Comparison of ENCODE assay signal across 8 mouse cellular contexts in genomic region chr4:109173775-109174440, GRCm38 (mm10). TPM values are rescaled to one million over a fixed set of nuclear protein-coding genes. Genes with fewer than 3 reads are reported as not detected.
DNase-seq lines count a peak whose midpoint lies in the region; ATAC-seq and TF ChIP-seq lines count a peak whose summit lies in the region.

No protein-coding gene starts in this region.

- no peaks in the 10 kb centered on the region for H3K27me3 ChIP-seq in embryonic facial prominence, embryonic 13.5 days
- no peaks in the 10 kb centered on the region for H3K27me3 ChIP-seq in heart, embryonic 15.5 days
- no peaks in the 10 kb centered on the region for H3K27me3 ChIP-seq in midbrain, postnatal 0 days (ENCODE audit: insufficient read depth, low read length)

- TF ChIP-seq CTCF in midbrain, postnatal 0 days (IDR thresholded peaks at IDR 0.05): no peak

- no peak overlapping the region for H3K4me3 ChIP-seq in embryonic facial prominence, embryonic 13.5 days
- H3K4me3 ChIP-seq in heart, embryonic 15.5 days: no peak overlapping the region
- H3K4me3 ChIP-seq in midbrain, postnatal 0 days (ENCODE audit: low read depth, low read length): no peak overlapping the region

- DNase-seq in kidney, postnatal 10 days: peak; percentile 43
- no peak for DNase-seq in kidney, adult 9 months
- no peak for DNase-seq in midbrain, postnatal 0 days (ENCODE audit: low spot score)
- no peak for DNase-seq in thymus, postnatal 0 days (ENCODE audit: low spot score)
- no peak for DNase-seq in layer of hippocampus, adult 9-11 months
- DNase-seq in embryo, embryonic 11 days: no peak

- peaks cover 19% of the 10 kb centered on the region for H3K4me1 ChIP-seq in embryonic facial prominence, embryonic 13.5 days
- H3K4me1 ChIP-seq in heart, embryonic 15.5 days (replicated peaks): peaks cover 21% of the 10 kb centered on the region
- peaks cover 7% of the 10 kb centered on the region; the same call in 1 of the 2 replicates for H3K4me1 ChIP-seq in midbrain, postnatal 0 days (ENCODE audit: insufficient read depth, low read length)

- ATAC-seq in embryonic facial prominence, embryonic 13.5 days (ENCODE audit: insufficient number of reproducible peaks, insufficient read depth, low FRiP score, low TSS enrichment, low read depth): no peak
- ATAC-seq in heart, embryonic 15.5 days (replicated peaks; ENCODE audit: insufficient number of reproducible peaks, insufficient read depth, low FRiP score, low read depth): no peak
- peak; percentile 52; the same call in 1 of the 2 replicates for ATAC-seq in midbrain, postnatal 0 days (ENCODE audit: low FRiP score)

- H3K27ac ChIP-seq in embryonic facial prominence, embryonic 13.5 days: peak overlapping the region; percentile 82
- H3K27ac ChIP-seq in heart, embryonic 15.5 days: peak overlapping the region; percentile 39
- H3K27ac ChIP-seq in midbrain, postnatal 0 days (ENCODE audit: low read depth, low read length): peak overlapping the region; percentile 69

- WGBS in embryonic facial prominence, embryonic 13.5 days: 28% methylated on average over 7 of the region's 7 CpGs
- 48% methylated on average over 7 of the region's 7 CpGs for WGBS in heart, embryonic 15.5 days
- WGBS in midbrain, postnatal 0 days: 25% methylated on average over 7 of the region's 7 CpGs

- peak overlapping the region; percentile 3 for H3K4me2 ChIP-seq in embryonic facial prominence, embryonic 13.5 days
- no peak overlapping the region for H3K4me2 ChIP-seq in heart, embryonic 15.5 days
- H3K4me2 ChIP-seq in midbrain, postnatal 0 days (ENCODE audit: low read depth, low read length, poor library complexity, severe bottlenecking): peak overlapping the region; percentile 9; the same call in 1 of the 2 replicates

- H3K36me3 ChIP-seq in embryonic facial prominence, embryonic 13.5 days: no peaks in the 10 kb centered on the region
- no peaks in the 10 kb centered on the region for H3K36me3 ChIP-seq in heart, embryonic 15.5 days
- H3K36me3 ChIP-seq in midbrain, postnatal 0 days (ENCODE audit: insufficient read depth, low read length): no peaks in the 10 kb centered on the region

- H3K9me3 ChIP-seq in embryonic facial prominence, embryonic 13.5 days: no peaks in the 10 kb centered on the region
- no peaks in the 10 kb centered on the region for H3K9me3 ChIP-seq in heart, embryonic 15.5 days (replicated peaks)
- H3K9me3 ChIP-seq in midbrain, postnatal 0 days (ENCODE audit: low read length): no peaks in the 10 kb centered on the region

- 0 out of 2 replicates have a peak overlapping the region, but pooled peaks have one; percentile 0 for H3K9ac ChIP-seq in embryonic facial prominence, embryonic 13.5 days
- no peak overlapping the region for H3K9ac ChIP-seq in heart, embryonic 15.5 days
- H3K9ac ChIP-seq in midbrain, postnatal 0 days (replicated peaks; ENCODE audit: low read length, poor library complexity, severe bottlenecking): peak overlapping the region; percentile 36; the same call in 1 of the 2 replicates

RNA-seq across cellular contexts. Expression of gene Osbpl9, which starts 28.2 kb away (rescaled TPM):
- polyA plus RNA-seq in embryonic facial prominence, embryonic 13.5 days (2015; fragmentation: Nextera tagmentation; extraction: Ambion mirVana): 67.9 and 68.2 TPM in 2 replicates
- 48.6 and 50.7 TPM in 2 replicates for polyA plus RNA-seq in heart, embryonic 15.5 days (2015; fragmentation: Nextera tagmentation; extraction: Ambion mirVana)
- 70.5 and 74.9 TPM in 2 replicates for total RNA-seq in midbrain, postnatal 0 days (2014; rRNA removed)
- 56.9 and 57.8 TPM in 2 replicates for polyA plus RNA-seq in midbrain, postnatal 0 days (2015; fragmentation: Nextera tagmentation; extraction: Ambion mirVana)
- 64.4 and 65.7 TPM in 2 replicates for polyA plus RNA-seq in thymus, postnatal 0 days (2015; fragmentation: Nextera tagmentation; extraction: Ambion mirVana)
